Mouse (Mus musculus): ENCODE results near the gene Unc5c.
A peak's percentile ranks its signal among the peaks of the same experiment; 100 is the strongest.

Gene Unc5c

DNA sequence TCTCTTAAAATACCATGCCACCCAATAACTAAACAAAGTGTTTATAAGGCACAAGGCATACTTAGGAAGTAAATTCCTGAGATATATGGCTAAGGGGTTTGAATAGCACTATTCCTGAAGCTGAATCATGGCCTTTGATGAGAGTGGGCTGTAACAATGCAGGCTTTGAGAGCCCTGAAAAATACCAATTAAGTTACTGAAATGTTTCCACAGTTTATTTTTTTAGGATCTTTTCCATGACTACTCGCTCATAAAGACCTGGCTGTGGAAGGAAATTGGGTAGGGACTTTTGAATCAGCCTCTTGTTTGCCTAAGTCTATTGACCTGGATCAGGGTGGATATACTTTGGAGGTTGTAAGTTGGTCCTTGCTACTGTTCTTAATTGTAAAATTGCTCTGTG is 44.8 kb downstream of the Unc5c start:
- no peak for DNase-seq (ENCODE audit: low read depth, low spot score)

GRCm38 (mm10) chr3:141511253-141512038 is 46.4 kb downstream of the Unc5c start:
- DNase-seq (ENCODE audit: low read depth, low spot score): no peak

GRCm38 (mm10) chr3:141528751-141529150 is 63.7 kb downstream of the Unc5c start:
- no peak for DNase-seq (ENCODE audit: low read depth, low spot score)

GRCm38 (mm10) chr3:141529599-141529998 is 64.6 kb downstream of the Unc5c start:
- no peak for DNase-seq (ENCODE audit: low read depth, low spot score)

- no peak for DNase-seq (ENCODE audit: low read depth, low spot score)
Measured at GRCm38 (mm10) chr3:141533861-141534260, 68.8 kb downstream of the Unc5c start.

GRCm38 (mm10) chr3:141536857-141537256 is 71.8 kb downstream of the Unc5c start:
- DNase-seq (ENCODE audit: low read depth, low spot score): no peak

- no peak for DNase-seq (ENCODE audit: low read depth, low spot score)
Measured at GRCm38 (mm10) chr3:141538120-141538519, 73.1 kb downstream of the Unc5c start.

- DNase-seq (ENCODE audit: low read depth, low spot score): no peak
Measured at GRCm38 (mm10) chr3:141540749-141541148, 75.7 kb downstream of the Unc5c start.

GRCm38 (mm10) chr3:141547341-141547814 is 82.4 kb downstream of the Unc5c start:
- no peak for DNase-seq (ENCODE audit: low read depth, low spot score)

GRCm38 (mm10) chr3:141549661-141550060 is 84.6 kb downstream of the Unc5c start:
- no peak for DNase-seq (ENCODE audit: low read depth, low spot score)

- DNase-seq (ENCODE audit: low read depth, low spot score): no peak
Measured at GRCm38 (mm10) chr3:141552960-141553359, 87.9 kb downstream of the Unc5c start.

DNA sequence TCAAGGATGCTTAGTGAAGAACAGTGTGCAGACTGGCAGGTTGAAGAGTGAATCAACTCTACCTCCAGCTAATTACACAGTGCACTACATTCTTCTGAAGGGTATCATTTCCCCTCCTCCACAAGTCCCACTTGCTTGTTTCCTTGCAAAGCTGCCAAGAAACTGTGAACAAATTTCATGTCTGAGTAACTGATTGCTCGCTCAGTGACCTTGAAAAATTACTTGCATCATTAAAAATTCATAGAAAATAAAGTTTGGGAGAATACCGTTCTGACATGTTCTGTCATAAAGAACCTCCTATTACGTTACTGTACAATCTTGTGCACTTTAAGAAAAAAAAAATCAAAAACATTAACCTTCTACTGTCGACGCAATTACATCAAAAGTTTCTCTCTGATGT is 92.1 kb downstream of the Unc5c start:
- DNase-seq (ENCODE audit: low read depth, low spot score): no peak

DNA sequence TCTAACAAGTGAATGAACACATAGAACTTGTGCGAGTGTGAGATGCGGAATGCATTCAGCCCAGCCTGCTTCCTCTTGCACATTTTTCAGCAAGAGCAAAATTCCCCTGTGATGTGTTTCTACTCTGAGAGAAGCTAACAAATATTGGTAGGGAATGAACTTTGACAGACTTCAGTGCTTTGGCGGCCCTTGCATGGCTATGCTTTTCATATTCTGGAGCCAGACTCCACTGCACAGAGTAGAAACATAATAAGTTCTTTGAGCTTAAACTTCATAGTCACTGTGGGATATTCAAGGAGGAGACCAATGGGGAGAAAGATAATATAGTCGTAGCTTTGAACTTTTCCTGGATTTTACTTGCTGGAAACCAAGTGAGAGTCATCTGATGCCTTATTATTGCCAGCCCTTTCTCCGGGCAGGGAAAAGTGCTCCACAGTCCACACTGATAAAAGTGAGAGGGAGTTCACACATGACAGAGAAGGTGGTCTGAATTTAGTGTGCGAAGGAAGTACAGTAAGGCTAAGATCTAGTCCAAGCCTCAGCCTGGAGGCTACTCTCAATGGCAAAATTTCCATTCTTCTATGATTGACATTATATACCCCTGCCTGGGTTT is 110.2 kb downstream of the Unc5c start:
- no peak for DNase-seq (ENCODE audit: low read depth, low spot score)

- no peak for DNase-seq (ENCODE audit: low read depth, low spot score)
Measured at GRCm38 (mm10) chr3:141577382-141577781, 112.4 kb downstream of the Unc5c start.

DNA sequence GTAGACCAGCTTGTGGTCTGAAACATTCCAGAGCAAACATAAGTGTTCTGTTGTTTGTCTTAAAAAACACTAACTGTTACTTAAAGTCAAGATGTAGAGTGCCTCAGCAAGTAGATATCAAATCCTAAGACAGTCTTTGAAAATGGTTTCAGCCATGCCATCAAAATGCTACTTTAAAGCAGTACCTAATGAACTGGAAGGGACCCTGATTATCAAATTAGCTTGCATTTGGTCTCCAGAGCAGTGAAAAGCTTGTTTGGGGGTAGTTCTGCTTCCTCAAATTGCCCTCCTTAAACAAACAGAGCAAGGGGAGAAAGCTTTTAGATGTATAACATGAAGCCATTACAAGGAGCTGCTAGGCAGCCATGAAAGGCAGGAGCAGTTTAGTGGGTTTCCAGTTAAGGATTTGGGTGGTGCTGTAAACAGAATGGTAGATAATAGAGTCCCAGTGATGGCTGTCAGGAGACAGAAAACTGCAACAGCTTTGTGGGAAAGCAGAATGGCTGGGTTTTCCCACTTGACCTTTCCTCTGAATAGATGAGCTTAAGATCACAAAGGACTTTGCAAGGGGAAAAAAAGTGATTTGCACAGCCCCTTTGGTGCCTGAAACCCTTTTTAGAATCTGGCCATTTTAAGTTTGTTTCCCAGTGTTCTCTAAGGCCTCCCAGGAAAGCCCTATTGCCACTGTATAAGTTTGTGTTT is 116.3 kb downstream of the Unc5c start:
- DNase-seq (ENCODE audit: low read depth, low spot score): no peak

DNA sequence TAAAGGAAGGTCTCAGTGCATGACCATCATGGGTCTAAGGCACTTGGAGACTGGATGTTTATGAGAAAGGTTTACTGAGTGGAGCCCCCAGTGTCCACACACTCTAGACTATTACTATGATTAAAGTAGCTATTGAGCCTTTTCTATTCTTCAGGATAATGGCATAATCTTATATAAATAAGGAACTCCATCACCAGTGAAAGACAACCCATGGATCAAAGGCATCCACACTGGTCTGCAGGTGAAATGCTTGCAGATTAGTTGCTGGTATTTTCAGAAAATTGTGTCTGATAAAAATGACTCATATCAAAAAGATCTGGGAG is 116.8 kb downstream of the Unc5c start:
- DNase-seq (ENCODE audit: low read depth, low spot score): peak; percentile 24

DNA sequence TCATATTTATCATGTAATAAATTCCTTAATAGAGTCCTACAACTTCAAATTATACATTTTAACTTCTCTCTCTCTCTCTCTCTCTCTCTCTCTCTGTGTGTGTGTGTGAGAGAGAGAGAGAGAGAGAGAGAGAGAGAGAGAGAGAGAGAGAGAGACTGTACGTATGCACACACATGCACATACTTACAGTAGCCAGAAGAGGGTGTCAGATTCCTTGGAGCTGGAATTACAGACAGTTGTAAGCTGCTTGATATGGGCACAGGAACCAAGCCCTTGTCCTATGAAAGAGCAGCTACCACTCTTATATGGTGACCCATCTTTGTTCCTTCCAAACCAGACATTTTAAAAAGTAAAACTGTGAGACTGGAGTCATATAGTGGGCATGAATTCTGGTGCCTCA is 118.2 kb downstream of the Unc5c start:
- DNase-seq (ENCODE audit: low read depth, low spot score): peak; percentile 33

DNA sequence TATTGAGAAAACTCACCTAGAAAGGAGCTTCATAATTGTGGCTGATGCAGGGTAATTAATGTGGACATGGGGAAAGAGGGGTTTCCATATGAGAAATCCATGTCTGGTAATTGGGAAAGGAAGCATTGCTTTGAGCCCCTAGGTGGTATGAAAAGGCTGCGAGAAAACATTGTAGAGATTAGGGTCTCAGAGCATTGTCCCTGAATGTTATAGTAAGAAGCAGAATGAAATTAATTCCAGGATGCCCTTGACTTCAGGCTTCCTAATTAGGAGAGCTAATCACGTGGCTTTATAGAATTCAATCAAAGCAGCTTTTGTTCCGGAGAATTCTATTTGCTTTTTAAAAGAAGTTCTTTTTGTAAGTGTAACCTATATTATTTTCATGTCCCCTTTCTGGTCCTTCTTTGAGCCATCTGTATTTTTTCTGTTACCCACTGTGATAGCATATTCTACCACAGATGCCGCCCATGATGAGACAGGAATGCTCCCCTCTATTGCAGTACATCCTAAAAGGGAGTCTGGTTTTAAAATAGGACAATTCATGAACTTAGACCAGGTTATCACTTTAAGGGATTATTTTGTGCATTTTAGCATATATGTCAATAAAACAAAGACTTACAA is 124.5 kb downstream of the Unc5c start:
- DNase-seq (ENCODE audit: low read depth, low spot score): no peak

- DNase-seq (ENCODE audit: low read depth, low spot score): no peak
Measured at GRCm38 (mm10) chr3:141593249-141593648, 128.2 kb downstream of the Unc5c start.

DNA sequence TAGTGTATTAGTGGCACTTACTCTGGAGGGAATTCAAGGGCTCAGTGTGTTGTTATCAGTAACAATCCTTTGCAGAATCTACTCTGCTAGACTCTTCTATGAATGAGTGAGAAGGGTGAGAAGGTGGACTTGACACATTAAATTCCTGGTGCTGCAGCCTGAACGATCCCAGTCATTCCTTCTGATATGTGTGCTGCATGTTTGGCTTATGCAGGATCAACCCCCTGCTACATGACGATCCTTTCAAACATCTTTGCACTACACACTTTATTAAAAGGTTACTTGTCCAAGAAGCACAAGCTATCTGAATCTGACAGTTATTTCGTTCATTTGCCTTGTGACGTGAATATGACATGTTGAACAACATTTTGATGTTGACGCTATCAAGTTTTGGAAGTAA is 129.1 kb downstream of the Unc5c start:
- DNase-seq (ENCODE audit: low read depth, low spot score): no peak

GRCm38 (mm10) chr3:141595073-141595472 is 130.1 kb downstream of the Unc5c start:
- DNase-seq (ENCODE audit: low read depth, low spot score): peak; percentile 63

- no peak for DNase-seq (ENCODE audit: low read depth, low spot score)
Measured at GRCm38 (mm10) chr3:141596461-141596860, 131.4 kb downstream of the Unc5c start.

All from ZHBTc4 (cell line).